Mouse (Mus musculus) liver, embryonic 13.5 days (tissue): Measurements from ENCODE around the gene Gsap. TPM values are rescaled to one million over a fixed set of nuclear protein-coding genes. Genes with fewer than 3 reads are reported as not detected.
"Not testable (repeated sequence)": the region's sequence is repeated elsewhere in the genome, so short reads cannot be mapped to it uniquely, and the experiment has no call there.

ENCODE experiments used
- ATAC-seq: fragments of 200-750 bp; cut with Nextera tagmentation; 2 replicates; pipeline ENCODE4 v1.8.0; 2017; ENCODE audit warnings: low read depth, mild to moderate bottlenecking, moderate number of reproducible peaks, moderate library complexity
- DNase-seq: peaks from one replicate; pipeline ENCODE4 v3.0.0; 2022
- H3K27ac ChIP-seq: fragments of 300-500 bp; sonication (generic); 2 replicates; pipeline ENCODE4 v1.5.1; 2015; ENCODE audit warnings: moderate library complexity, mild to moderate bottlenecking, inconsistent platforms
- H3K27me3 ChIP-seq: fragments of 300-500 bp; sonication (generic); 2 replicates; pipeline ENCODE4 v1.6.1; 2015; ENCODE audit warnings: mild to moderate bottlenecking, inconsistent platforms
- H3K36me3 ChIP-seq: fragments of 300-500 bp; sonication (generic); 2 replicates; pipeline ENCODE4 v1.6.1; 2015; ENCODE audit warnings: mild to moderate bottlenecking, inconsistent platforms
- H3K4me1 ChIP-seq: fragments of 300-500 bp; sonication (generic); replicated peaks from 2 replicates; pipeline ENCODE4 v1.6.1; 2015; ENCODE audit warnings: inconsistent platforms
- H3K4me2 ChIP-seq: fragments of 300-500 bp; sonication (generic); 2 replicates; pipeline ENCODE4 v1.6.1; 2015; ENCODE audit warnings: inconsistent platforms, mild to moderate bottlenecking, moderate library complexity
- H3K4me3 ChIP-seq: fragments of 300-500 bp; sonication (generic); replicated peaks from 2 replicates; pipeline ENCODE4 v1.5.1; 2015; ENCODE audit warnings: mild to moderate bottlenecking, inconsistent platforms
- H3K9ac ChIP-seq: fragments of 300-500 bp; sonication (generic); 2 replicates; pipeline ENCODE4 v1.6.1; 2015; ENCODE audit warnings: mild to moderate bottlenecking, inconsistent platforms
- H3K9me3 ChIP-seq: fragments of 300-500 bp; sonication (generic); replicated peaks from 2 replicates; pipeline ENCODE4 v1.6.1; 2016; ENCODE audit warnings: inconsistent platforms
- WGBS: fragments of 180-500 bp; shearing (Covaris S2); methylation state at CpG from one replicate; pipeline ENCODE4 v1.1.7; 2015; ENCODE audit not compliant: insufficient replicate concordance; 5-methylcytosine and 5-hydroxymethylcytosine counted together
- polyA plus RNA-seq: library from polyadenylated mRNA; unstranded; fragments of >200 nt; fragmentation: Nextera tagmentation; extraction: Ambion mirVana; gene quantifications from 2 replicates; pipeline ENCODE4 v1.2.1, GENCODE M21; 2015

Gsap gene
- polyA plus RNA-seq, 1 experiment from 2014 or later = 1.8 TPM

DNA sequence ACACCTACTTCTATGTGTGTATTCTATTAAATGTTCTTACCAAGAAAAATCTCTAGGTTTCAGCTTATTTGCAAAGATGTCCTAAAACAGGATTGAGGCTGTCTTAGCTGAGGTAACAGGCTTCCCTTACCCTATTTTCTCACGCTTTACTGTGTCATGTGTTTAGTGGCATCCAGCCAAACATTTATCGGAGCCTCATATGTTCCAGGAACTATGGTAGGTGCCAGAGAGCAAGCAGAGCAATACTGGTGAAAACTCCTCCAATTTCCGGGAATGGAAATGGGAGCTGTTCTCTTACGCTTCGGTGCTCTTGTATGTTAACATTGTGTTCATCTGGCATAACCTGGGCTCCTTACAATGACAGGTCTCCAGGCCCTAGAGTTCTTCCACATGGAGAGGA lies 145.6 kb downstream of the Gsap start:
- ATAC-seq = no peak
- H3K27ac ChIP-seq = no peak overlapping the region
- no peaks in the 10 kb centered on the region for H3K27me3 ChIP-seq
- no peaks in the 10 kb centered on the region for H3K9me3 ChIP-seq
- peaks cover 8% of the 10 kb centered on the region; the same call in 1 of the 2 replicates for H3K4me1 ChIP-seq
- H3K4me2 ChIP-seq = no peak overlapping the region
- DNase-seq = no peak
- no peaks in the 10 kb centered on the region for H3K36me3 ChIP-seq
- H3K9ac ChIP-seq = no peak overlapping the region
- 66% methylated on average over 5 of the region's 5 CpGs for WGBS
- no peak overlapping the region for H3K4me3 ChIP-seq

DNA sequence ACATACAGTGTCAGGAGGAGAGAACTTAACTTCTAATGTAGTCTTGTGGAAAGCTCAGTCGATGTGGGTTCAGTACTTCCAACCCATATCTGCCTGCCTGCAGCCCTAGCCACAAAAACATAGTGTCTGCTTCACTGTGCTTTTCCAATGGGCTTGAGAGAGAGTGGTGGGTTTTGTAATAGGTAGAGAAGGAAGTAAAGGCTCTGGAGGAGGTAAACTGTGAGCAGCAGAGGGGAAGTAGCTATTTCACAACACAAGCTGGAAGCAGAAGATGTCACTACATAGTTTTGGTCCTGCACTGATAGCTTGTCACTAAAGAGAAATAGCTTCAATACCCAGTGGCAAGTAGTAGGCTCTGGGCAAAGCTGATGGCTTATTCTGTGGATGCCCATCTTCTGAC lies 146.1 kb downstream of the Gsap start:
- Histone ChIP-seq H3K36me3 (no peaks in the 10 kb centered on the region), H3K4me1 (peaks cover 8% of the 10 kb centered on the region; the same call in 1 of the 2 replicates), H3K4me2 (no peak overlapping the region), H3K9ac (no peak overlapping the region), H3K27ac (no peak overlapping the region), H3K4me3 (no peak overlapping the region), H3K9me3 (no peaks in the 10 kb centered on the region), H3K27me3 (no peaks in the 10 kb centered on the region)
- WGBS = 25% methylated on average over 1 of the region's 1 CpGs
- ATAC-seq (no peak), DNase-seq (no peak)

DNA sequence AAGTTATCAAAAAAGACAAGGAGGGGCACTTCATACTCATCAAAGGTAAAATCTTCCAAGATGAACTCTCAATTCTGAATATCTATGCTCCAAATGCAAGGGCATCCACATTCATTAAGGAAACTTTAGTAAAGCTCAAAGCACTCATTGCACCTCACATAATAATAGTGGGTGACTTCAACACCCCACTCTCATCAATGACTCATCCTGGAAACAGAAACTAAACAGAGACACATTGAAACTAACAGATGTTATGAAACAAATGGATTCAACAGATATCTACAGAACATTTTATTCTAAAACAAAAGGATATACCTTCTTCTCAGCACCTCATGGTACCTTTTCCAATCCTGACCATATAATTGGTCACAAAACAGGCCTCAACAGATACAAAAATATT lies 156.2 kb downstream of the Gsap start:
- not testable (repeated sequence) for H3K4me3 ChIP-seq, H3K9ac ChIP-seq, H3K9me3 ChIP-seq, H3K27me3 ChIP-seq, H3K27ac ChIP-seq, H3K4me1 ChIP-seq, H3K36me3 ChIP-seq, DNase-seq, ATAC-seq, H3K4me2 ChIP-seq

DNA sequence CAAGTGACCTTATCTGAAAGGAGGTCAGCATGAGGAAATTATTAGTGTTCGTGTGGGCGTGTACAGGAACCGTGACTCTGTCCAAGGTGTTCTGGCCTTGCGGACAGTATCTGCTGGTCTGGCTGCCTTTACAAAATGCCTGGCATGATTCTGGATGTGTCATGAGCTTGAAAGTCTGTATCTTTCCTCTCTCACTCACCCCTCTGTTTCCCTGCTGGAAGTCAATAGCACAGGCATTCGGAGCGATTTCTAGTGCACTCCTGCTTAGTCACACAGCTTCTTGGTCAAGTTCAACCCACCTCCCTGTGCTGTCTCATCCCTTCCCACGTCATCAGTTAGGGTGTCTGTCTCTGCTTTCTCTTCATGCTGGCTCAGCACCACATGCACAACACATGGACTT lies 162.3 kb downstream of the Gsap start:
- no peak for DNase-seq
- no peaks in the 10 kb centered on the region for H3K36me3 ChIP-seq
- WGBS = 68% methylated on average over 7 of the region's 7 CpGs
- H3K4me1 ChIP-seq = no peaks in the 10 kb centered on the region
- no peak overlapping the region for H3K9ac ChIP-seq
- no peak overlapping the region for H3K4me2 ChIP-seq
- no peak for ATAC-seq
- no peaks in the 10 kb centered on the region for H3K27me3 ChIP-seq
- no peak overlapping the region for H3K4me3 ChIP-seq
- no peaks in the 10 kb centered on the region for H3K9me3 ChIP-seq
- H3K27ac ChIP-seq = no peak overlapping the region

GRCm38 (mm10) chr5:21351678-21352077 lies 165.6 kb downstream of the Gsap start:
- Histone ChIP-seq H3K9me3 (no peaks in the 10 kb centered on the region), H3K4me1 (peaks cover 5% of the 10 kb centered on the region; the same call in 1 of the 2 replicates), H3K27ac (no peak overlapping the region), H3K9ac (no peak overlapping the region), H3K4me3 (no peak overlapping the region), H3K4me2 (no peak overlapping the region), H3K36me3 (no peaks in the 10 kb centered on the region), H3K27me3 (no peaks in the 10 kb centered on the region)
- ATAC-seq (no peak), DNase-seq (no peak)

DNA sequence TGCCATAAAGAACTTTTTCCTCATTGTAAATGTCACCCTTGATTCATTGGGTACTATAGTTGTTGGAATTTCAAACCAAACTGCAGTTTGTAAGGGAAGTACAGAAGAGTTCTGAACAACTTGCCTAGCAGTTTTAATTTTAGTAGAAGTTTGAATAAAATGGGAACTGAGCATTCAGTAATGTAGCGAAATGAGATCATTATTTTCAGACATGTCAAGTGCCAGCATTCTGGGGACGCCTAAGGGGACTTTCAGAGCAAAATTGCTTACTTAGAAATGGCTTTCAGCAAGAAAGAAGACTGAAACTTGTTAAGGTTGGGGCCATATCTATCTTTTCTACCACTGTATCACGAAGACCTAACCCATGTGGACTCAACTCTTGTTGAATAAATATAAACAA lies 172.6 kb downstream of the Gsap start:
- Histone ChIP-seq H3K4me2 (no peak overlapping the region), H3K9me3 (no peaks in the 10 kb centered on the region), H3K27me3 (no peaks in the 10 kb centered on the region), H3K27ac (no peak overlapping the region), H3K4me3 (no peak overlapping the region), H3K36me3 (no peaks in the 10 kb centered on the region), H3K4me1 (peaks cover 5% of the 10 kb centered on the region; the same call in 1 of the 2 replicates), H3K9ac (no peak overlapping the region)
- 58% methylated on average over 3 of the region's 3 CpGs for WGBS
- DNase-seq = no peak
- no peak for ATAC-seq

- Histone ChIP-seq H3K27me3 (no peaks in the 10 kb centered on the region), H3K27ac (no peak overlapping the region), H3K4me3 (no peak overlapping the region), H3K36me3 (no peaks in the 10 kb centered on the region), H3K4me2 (no peak overlapping the region), H3K9me3 (no peaks in the 10 kb centered on the region), H3K4me1 (no peaks in the 10 kb centered on the region), H3K9ac (no peak overlapping the region)
- DNase-seq (no peak), ATAC-seq (no peak)
- WGBS = 60% methylated on average over 3 of the region's 3 CpGs
Measured at GRCm38 (mm10) chr5:21363343-21363742, 177.3 kb downstream of the Gsap start.

Other genes with a start within 250 kb of the Gsap start
- gene Rsbn1l, start 229.9 kb upstream of the Gsap start, polyA plus RNA-seq = 4.0 and 5.1 TPM in 2 replicates
- 11.5 and 11.9 TPM in 2 replicates for gene Ptpn12, start 130.3 kb upstream of the Gsap start, polyA plus RNA-seq
- 1.6 and 2.0 TPM in 2 replicates for gene Fgl2, start 186.4 kb downstream of the Gsap start, polyA plus RNA-seq
- gene Ccdc146, start 238.4 kb downstream of the Gsap start, polyA plus RNA-seq = not detected in 2 replicates
- gene Fam185a, start 238.7 kb downstream of the Gsap start, polyA plus RNA-seq = 4.1 and 4.8 TPM in 2 replicates